Mouse (Mus musculus): ENCODE measurements at regions not wholly inside any gene's neighbourhood (a gene's known extent, or its start where the extent isn't known, plus 50 kb on each side); places are given as distances from the start of the nearest gene placed in this dataset.

- TF ChIP-seq CTCF (IDR thresholded peaks at IDR 0.05; ENCODE audit: control insufficient read depth, insufficient read depth, low read length) (no peak), POLR2A (IDR thresholded peaks at IDR 0.05; ENCODE audit: borderline replicate concordance, control insufficient read depth, low read depth, low read length) (no peak)
These were observed 94.8 kb downstream of the Apip start for GRCm38 (mm10) chr2:103168266-103168665.
